Mouse (Mus musculus): ENCODE results near the gene Bicc1.

Gene Bicc1

DNA sequence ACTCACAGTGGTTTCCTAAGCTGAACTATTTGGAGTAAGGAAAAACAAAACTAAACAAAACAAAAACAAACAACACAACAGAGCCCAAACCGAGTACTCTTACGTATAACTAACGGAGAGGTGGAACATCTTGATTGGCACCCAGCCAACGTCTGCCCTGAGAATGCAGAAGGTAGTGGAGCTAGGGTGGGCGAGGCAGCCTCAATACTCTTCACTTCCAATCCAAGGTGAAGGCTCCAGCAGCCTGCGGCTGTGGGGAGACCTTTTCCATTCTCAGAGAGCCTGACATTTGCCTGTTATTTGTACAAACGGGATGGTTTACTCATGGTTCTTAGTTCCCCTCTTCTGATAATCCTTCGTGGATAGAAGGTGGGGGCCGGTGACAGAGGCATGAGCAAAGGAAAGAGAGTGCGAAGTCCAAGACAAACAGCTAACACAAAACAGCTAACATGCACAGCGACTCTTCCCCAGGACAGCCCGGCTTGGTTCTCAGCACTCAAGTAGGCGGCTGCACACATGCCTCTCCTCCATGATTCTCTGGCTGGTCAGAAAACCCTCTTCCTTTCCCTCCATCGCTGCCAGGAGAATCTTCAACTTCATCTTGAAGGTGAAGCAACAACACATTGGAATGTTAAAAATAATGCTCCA, 39.3 kb downstream of the Bicc1 start:
- DNase-seq = no peak

DNA sequence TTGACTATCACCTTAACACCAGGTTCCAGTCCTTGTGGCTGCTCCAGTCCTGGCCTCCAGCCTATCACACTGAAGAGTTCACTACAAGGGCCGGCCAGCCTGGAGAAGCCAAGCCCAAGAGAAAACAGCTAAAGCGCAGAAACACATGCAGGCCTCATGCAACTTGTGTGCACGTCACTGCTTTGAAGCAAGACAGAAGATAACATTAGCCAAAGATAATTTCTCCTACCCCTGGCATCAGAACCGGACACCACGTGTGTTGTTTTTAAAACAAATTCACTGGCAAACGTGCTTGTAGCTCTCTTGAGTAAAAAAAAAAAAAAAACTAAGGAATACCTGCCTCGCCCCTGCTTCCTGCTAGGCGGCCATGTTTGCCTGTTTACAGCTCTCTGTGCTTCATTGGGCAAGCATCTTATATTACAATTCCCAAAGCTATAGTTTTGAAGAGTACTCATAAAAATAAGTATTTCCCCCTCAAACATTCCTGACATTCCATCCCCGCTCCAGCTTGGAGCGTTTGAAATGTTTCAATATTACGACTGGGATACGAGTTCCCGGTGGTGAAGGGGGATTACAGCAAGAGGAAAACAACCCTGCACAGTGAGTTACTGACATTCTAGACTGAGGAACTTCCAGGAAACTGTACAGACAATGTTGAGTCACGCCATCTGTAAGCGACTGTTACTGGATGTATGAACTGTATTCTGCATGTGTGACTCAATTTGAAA, 40.2 kb downstream of the Bicc1 start:
- no peak for DNase-seq

DNA sequence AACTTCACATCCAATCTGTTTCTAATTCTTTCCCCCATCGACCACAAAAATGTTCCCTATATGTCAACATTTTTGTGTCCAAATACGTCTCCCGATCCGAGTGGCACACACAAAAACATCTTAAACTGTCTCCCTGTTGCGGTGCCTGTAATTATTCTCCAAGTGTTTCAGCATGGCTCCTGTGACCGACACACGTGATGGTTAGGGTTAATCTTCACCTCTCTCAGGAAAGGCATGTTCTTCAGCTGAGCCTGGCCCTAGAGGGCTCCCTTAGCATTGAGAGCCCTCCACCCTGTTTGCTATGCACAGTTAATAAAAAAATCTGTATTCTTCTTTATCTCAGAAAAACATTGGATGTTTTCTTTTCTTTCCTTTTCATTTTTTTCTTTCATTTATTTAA, 41.7 kb downstream of the Bicc1 start:
- no peak for DNase-seq

DNA sequence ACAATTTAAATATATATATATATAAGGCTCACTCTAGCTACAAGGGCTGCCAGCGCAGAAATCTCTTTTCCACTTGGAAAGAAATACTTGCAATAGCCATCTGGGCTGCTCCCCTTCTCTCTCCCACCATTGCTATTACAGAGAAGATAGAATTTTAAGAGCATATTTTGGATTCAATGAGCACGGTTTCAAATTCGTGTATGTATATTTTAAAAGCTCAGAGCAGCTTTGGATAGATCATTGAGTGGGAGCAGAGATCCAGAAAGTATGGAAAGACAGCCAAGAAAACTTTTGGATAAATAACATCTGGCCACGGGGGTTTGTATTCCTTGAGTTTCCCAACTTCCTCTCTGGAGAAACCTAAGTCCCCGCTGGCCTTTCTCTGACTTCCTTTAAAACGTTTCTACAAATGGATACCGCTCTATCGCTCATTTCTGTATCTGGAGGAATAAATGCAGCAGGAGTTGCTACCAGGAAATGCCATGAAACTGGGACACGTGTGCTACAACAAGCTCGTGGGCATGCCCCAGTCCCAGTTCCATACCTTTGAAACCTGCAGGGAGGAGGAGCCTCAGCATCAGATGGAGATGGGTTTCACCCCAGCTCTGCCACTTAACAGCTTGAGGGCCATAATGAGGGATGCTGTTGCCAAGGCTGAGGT, 45.1 kb downstream of the Bicc1 start:
- DNase-seq = no peak

DNA sequence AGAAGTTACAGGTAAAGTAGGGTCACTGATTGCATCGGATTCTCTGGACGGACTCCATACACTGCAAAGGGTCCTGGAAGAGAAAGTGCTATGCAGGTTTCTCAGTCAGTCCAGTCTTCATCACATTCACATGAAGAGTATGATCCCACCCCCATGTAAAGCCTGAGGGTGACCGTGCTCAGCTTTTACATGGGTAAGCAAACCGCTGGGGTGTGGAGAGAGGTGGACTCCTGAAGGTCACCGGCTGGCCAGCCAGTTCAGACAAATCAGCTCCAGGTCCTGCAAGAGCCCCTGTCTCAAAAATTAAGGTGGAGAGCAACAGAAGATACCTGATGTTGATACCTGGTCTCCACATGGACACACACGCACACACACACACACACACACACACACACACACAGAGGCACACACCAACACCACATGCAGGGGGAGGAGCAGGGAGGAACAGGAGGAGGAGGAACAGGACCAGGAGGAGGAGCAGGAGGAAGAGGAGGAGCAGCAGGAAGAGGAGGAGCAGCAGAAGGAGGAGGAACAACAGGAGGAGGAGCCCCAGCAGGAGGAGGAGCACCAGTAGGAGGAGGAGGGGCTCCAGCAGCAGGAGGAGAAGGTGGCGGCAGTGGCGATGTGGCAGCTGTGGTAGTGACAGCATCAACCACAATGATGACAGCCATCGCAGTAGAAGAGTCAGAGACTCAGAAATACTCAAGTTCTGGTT, 52.9 kb downstream of the Bicc1 start:
- no peak for DNase-seq

DNA sequence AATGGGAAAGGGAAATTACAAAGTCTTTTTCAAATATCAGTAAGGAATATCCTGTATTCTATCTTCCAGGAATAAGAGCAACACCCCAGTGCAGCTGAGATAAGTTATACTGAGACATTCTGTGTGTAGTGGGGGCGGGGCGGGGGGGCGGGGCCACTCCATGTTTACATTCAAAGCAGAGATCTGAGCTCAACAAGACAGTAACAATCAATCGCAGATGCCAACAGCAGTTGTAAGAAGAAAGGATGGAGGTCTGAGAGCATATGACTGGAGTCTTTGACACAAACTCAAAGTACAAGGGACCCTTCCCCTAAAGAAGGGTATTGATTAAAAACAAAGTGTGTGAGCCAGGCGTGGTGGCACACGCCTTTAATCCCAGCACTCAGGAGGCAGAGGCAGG, 54.7 kb downstream of the Bicc1 start:
- DNase-seq = no peak

DNA sequence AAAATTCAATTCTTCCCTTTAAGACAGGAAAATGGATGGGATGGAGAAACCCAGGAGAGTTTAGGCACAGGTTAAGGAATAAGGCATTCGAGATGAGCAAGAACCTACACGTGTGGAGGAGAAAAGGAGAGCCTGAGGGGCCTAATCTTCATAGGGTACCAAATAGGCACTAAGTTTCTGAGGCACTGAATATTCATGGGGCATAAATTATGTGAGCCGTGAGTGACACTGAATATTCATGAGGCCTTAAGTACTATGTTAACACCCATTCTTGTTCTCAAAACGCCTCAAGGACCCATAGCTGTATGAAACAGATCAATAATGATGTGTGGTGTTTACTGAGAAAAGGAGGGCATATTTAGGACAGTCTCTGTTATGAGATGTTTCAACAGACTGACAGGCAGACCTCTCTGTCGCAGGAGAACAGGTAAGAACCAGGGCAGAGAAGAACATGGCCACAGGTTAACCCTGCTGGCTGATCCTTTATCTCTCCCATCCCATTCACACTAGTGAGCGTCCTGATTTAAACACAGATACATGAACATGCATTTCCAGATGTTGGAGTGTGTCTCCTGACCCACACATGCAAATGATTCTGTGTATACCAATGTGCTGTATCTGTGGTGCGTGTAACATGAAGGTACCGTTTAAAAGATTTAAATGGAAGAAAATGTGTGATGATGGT, 58.5 kb downstream of the Bicc1 start:
- no peak for DNase-seq

DNA sequence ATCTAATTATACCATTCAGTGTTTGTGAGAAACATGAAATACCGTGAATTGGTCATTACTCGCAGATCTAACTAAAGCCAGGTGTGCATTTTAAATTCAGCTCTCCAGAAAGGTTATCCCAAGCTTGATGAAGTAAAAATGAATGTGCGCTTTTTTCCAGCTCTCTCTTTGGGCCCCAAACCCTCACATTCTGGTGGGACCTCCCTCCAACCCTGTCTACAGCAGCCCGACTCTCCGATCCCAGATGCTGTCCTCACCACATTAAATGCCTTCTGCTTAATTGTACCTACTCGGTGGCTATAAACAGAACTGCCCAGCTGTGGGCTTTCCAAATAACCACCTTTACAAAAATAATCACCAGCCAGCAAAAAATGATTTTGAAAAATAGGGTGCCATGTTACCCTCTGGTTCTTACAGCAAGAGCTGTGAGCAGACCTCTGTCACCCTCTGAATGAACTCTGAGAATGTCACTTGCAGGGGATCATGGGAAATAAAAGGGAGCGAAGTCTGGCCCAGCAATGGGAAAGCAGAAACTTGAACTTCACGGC, 64.7 kb downstream of the Bicc1 start:
- DNase-seq = no peak

DNA sequence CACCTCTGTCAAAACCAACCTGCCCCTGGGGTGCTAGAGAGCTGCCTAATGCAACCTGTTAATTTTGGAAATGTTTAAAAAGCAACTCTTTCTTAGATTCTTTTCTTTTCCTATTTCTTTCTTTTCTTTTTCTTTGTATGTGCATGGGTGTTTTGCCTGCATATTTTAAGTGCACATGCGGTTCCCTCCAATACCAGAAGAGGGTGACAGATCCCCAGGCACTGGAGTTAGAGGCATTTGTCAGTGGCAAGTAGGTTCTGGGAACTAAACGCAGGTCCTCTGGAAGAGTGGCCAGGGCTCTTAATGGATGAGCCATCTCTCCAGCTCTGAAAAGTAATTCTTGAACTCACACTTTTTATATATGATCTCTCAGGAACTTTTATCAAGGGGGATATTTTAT, 66.2 kb downstream of the Bicc1 start:
- DNase-seq = no peak

DNA sequence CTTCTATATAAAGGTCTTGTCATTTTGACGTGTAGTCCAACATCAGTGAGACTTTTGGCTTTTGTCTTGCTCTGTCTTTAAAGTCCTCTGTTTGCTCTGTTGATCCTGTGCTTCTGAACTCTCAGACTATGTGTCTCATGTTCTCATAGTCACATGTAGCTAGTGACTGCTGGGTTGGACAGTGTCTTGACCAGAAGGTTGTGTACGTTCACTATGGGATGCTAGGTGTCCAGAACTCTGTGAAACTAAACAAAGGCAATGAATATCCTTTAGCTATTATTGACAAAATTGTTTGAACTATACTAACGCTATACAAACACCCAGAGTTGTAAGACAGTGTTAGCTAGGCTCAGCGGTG, 72.2 kb downstream of the Bicc1 start:
- DNase-seq = no peak

DNA sequence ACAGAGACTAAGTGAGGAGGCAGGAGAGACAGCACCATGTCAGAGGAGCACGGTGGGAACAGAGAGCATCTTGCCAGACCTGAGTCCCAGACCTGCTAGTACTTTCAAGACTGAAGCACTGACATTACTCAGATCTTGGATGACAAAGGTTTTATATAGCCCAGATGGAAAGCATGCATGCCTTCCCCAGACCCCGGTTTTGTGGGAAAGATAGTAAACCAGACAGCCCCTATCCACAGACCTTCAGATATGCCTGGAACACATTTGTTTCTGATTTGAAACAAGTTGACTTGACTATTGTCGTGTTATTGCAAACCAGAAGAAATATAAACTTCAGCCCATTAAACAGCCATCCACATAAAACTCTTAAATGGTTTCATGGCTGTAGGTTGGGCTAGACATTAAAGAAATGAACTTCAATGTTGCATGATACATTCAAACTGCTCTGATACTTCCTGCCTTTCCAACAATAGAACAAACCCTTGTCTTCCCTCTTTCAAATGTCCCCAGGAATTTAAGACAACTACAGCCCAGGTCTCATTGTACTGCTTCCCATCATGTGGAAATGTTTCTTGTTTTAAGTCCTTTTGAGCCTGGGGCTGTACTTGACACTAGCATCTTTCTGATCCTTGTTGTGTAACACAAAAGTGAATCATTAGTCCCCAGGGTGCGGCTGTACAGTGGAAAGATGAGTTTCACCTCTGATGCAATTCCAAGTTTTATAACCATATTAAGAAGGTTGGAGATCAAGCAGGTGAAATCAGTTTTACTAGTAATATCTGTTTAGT, 72.7 kb downstream of the Bicc1 start:
- DNase-seq = no peak

DNA sequence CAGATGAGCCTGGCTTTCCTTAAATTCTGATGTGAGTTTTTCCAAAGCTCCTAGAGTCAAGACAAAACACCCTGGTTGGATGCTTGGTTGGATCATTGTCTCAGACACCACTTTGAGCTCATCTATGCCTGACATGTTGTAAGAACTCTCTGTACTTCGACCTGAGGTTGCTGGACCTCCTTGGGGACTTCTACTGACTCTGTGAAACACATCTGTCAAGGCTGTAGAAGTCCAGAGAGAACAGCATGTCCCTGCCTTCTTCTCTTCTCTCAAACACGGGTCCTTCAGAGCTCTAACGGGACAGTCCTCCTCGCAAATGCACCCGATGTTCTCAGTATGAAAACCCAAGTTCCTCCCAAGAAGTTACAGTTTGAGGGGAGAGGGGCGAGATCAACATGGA, 76.5 kb downstream of the Bicc1 start:
- no peak for DNase-seq

DNA sequence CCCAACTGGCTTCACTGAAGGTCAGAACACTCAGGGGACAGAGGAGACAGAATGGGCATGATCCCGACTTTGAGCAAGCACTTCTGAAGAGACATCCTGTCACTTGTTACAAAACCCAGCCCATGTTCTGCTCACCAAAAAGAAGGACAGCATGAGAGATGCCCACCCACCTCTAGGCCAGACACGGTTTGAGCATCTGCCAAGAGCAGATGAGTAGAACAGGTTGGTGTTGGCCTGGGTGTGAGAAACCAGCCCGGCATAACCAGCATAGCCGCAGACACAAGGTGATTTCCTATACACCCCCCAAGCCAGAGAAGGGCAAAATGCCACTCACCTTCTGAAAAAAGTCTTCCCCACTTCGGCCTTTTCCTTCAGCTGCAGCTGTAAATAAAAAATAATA, 80.6 kb downstream of the Bicc1 start:
- no peak for DNase-seq

DNA sequence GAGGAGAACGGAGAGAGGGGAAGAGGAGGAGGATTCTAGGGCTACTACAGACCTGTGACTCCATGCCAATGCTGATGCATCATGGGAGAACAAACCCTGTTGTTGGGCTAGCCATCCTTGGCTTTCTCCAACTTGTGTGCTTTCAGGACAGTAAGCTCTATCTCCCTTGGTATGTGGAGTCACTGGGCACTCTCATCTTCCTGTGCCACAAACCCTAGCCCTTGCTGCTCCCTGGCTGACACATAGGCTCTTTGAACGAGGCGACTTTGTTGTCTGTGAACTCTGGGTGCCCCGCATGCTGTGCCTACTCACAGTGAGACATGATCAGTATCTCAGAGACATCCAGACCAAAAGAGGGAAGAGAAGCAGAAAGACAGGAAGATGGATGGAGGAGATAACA, 94.5 kb downstream of the Bicc1 start:
- no peak for DNase-seq

DNA sequence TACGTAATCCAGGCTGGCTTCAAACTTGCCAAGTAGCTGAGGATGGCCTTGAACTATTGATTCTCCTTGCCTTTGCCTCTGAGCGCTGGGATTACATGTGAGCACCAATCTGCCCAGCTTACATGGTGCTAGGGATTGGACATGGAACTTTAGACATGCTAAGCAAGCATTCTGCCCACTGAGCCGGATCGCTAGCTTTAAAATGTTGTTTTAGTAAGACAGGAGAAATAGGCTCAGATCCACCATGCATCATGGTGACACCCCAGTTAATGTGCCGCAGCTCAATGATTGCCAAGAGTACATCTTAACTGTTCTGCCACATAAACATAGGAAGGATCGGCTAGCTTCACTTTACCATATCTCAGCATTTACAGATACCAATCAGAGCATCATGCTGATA, 94.9 kb downstream of the Bicc1 start:
- DNase-seq = no peak

DNA sequence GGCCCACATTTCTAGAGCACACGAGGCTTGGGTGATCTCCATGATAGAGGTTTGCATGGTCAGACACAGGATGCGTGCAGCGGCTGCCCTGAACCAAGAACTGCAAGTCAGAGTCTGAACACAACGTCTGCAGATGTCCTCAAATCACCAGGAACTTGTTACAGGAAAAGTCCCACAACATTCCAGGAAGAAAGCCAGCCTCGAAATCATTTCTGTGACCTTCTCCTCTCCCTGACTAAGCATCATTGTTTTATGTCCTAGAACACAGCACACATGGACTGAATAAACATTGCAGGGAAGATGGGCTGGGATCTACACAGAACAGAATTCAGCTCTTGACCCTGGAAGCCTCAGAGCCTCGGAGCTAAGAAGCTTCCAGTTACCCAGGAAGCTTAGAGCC, 97.3 kb downstream of the Bicc1 start:
- no peak for DNase-seq

DNA sequence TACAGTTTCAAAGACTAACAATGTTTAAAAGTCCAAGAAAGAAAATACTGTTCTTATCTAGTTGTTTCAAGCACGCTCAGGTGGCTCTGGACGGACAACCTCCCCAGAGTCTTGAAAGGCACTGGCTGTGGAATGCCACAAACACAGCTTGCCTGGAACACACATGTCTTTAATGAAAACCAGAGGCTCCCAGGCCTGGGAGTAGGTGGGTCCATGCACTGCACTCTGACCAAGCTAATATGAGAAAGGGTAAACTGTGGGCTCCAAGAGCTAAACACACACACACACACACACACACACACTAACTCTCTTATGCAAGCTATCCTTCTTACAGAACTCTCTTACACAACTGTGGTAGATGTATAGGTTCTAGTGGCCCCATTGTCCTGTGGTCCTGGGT, 99.2 kb downstream of the Bicc1 start:
- no peak for DNase-seq

DNA sequence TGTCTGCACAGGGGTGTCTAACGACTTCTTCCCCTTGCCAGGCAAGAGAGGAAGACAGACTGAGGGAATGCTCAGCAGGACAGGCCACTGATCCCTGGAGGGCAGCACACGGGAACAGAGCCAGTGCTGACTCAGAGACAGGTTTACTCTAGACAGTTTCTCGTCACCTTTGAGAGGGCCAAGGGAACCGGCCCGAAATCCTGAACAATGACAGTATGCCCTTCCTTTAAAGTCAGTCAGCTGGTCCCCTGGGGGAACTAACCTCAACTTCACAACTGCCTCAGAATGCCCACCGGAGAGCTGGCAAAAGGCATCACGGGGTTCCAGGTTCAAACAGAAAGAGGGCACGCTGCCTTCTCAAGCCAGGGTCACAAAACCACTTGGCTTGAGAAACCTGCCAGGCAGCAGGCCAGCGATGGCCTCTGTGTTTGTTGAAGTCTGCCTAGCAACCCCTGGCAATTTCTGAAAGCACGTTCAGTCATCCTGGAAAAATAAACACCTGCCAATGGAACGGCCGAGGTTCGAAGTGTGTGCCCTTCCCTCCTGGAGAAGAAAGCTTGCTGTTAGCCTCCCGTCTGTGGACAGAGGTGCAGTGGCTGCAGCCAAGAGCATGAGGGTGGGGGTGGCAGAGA, 100.8 kb downstream of the Bicc1 start:
- no peak for DNase-seq

DNA sequence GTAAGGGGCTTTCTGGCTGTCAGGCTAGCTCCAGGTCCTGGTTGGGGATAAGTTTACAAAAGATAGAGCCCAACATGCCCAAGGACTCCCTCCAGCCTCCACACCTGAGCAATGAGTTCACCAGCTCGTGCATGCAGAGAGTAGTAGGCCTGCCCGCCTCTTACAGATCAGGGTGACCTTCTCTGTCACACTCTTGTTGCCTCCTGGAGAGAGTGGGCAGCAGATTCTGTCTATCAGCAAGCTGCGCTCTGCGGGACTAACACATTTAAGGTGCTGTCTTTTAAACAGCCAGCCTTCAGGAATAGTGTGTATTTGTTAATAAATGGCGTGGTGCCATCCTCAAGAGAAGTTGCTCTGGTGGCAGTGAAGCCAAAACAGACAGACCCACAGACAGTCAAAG, 101.4 kb downstream of the Bicc1 start:
- DNase-seq = no peak

DNA sequence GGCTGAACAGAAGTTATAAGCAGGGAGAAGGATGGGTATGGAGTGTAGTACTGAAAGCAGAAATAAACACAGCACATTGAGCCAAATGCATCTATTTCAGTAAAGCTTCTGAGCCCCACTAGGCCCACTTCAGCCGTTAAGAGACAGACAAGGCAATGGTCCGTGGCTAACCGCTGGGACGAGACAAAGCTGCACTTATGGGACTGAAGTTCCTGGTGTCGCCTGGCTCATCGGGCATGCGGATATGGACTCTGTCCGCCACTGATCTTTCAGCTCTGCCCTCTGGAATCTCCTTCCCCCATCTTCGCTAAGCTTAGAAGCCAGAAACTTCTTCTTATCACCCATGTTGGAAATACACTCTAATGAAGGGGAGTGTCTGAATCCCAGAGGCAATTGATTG, 106.8 kb downstream of the Bicc1 start:
- DNase-seq = no peak

DNA sequence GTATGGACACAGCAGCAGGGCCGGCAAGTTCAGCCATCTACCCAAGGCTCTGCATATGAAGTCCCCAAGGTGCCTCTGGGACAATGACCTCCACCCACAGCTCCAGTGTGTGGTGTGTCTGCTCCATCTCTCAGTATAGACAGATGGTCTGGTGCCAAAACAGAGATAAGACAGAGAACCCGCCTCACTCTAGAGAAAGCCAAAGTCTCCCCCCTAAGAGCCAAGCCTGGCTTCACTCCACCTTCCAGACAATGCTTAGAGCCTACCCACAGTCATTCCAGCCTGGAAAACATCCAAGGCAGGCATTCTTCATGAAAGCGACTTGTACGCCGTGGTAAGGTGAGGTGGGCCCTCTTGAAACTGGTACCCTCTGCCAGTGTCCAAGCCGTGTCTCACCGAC, 107.3 kb downstream of the Bicc1 start:
- no peak for DNase-seq
